ENCODE assay signal across 8 mouse cellular contexts in genomic region chr3:8245195-8245789, GRCm38 (mm10).
DNase-seq lines count a peak whose midpoint lies in the region; ATAC-seq and TF ChIP-seq lines count a peak whose summit lies in the region.
"Not testable (repeated sequence)": the region's sequence is repeated elsewhere in the genome, so short reads cannot be mapped to it uniquely, and the experiment has no call there.

No protein-coding gene starts in this region.

- TF ChIP-seq RAD21 in MEL (IDR thresholded peaks at IDR 0.05; ENCODE audit: low read depth, low read length), result not testable (repeated sequence)

- peak; percentile 97 for DNase-seq in MEL (ENCODE audit: low read depth, low spot score)
- DNase-seq in forebrain, embryonic 10.5 days (ENCODE audit: extremely low spot score, low spot score), result peak; percentile 79
- DNase-seq in heart, postnatal 36 days, result peak; percentile 7 to 20
- peak; percentile 20 to 30 for DNase-seq in kidney, postnatal 4 days
- peak; percentile 75 for DNase-seq in lung, embryonic 14.5 days
- peak; percentile 62 for DNase-seq in retina, embryonic 14.5 days (ENCODE audit: low spot score)
- DNase-seq in thymus, postnatal 0 days (ENCODE audit: low spot score), result peak; percentile 76

- H3K4me2 ChIP-seq in lung, embryonic 14.5 days, result not testable (repeated sequence)

- WGBS in forebrain, embryonic 10.5 days, result 73% methylated on average over 2 of the region's 2 CpGs
- WGBS in lung, embryonic 14.5 days, result 64% methylated on average over 2 of the region's 2 CpGs

- TF ChIP-seq CTCF in MEL (IDR thresholded peaks at IDR 0.05 in 2 of 3, conservative IDR thresholded peaks at IDR 0.05 in 1 of 3; ENCODE audit: control insufficient read depth in 1 of 3, insufficient read depth in 1 of 3, low read depth in 2 of 3, low read length in 3 of 3, poor library complexity in 1 of 3, severe bottlenecking in 1 of 3); lung, embryonic 14.5 days (IDR thresholded peaks at IDR 0.05; ENCODE audit: low read depth): not testable (repeated sequence)

- not testable (repeated sequence) for H3K9me3 ChIP-seq in MEL (replicated peaks; ENCODE audit: insufficient read depth, low read length); forebrain, embryonic 10.5 days; lung, embryonic 14.5 days (ENCODE audit: low read depth, low read length)

- not testable (repeated sequence) for TF ChIP-seq EP300 in MEL (IDR thresholded peaks at IDR 0.05; ENCODE audit: low read depth in 1 of 2, low read length in 2 of 2)

- not testable (repeated sequence) for H3K4me3 ChIP-seq in MEL (ENCODE audit: control insufficient read depth in 1 of 2, insufficient read depth in 1 of 2, low read depth in 2 of 2, low read length in 2 of 2); forebrain, embryonic 10.5 days; lung, embryonic 14.5 days (ENCODE audit: low read depth, low read length)

- H3K9ac ChIP-seq in MEL (ENCODE audit: control insufficient read depth, low read depth, low read length, poor library complexity, severe bottlenecking); lung, embryonic 14.5 days: not testable (repeated sequence)

- H3K79me2 ChIP-seq in MEL (ENCODE audit: control insufficient read depth, insufficient read depth, low read length, poor library complexity), result not testable (repeated sequence)

- ATAC-seq in cerebellum, adult (ENCODE audit: insufficient number of reproducible peaks, low FRiP score, low TSS enrichment), result peak; percentile 96
- not testable (repeated sequence) for ATAC-seq in lung, embryonic 14.5 days (ENCODE audit: insufficient read depth)

- H3K36me3 ChIP-seq in MEL (ENCODE audit: control insufficient read depth in 1 of 2, insufficient read depth in 2 of 2, low read length in 2 of 2); forebrain, embryonic 10.5 days (replicated peaks); lung, embryonic 14.5 days (ENCODE audit: insufficient read depth): not testable (repeated sequence)

- not testable (repeated sequence) for H3K4me1 ChIP-seq in MEL (ENCODE audit: control insufficient read depth in 1 of 2, insufficient read depth in 2 of 2, low read length in 2 of 2); forebrain, embryonic 10.5 days; lung, embryonic 14.5 days (ENCODE audit: insufficient read depth)

- intact Hi-C loops in heart, postnatal 36 days (cut with DNase I), result not testable (repeated sequence)

- TF ChIP-seq POLR2A in MEL (IDR thresholded peaks at IDR 0.05; ENCODE audit: control insufficient read depth in 1 of 2, insufficient read depth in 1 of 2, low read depth in 1 of 2, low read length in 2 of 2, poor library complexity in 1 of 2), result not testable (repeated sequence)

- not testable (repeated sequence) for H3K27me3 ChIP-seq in MEL (ENCODE audit: control insufficient read depth in 1 of 2, insufficient read depth in 2 of 2, low read length in 2 of 2); forebrain, embryonic 10.5 days (ENCODE audit: poor library complexity, severe bottlenecking); lung, embryonic 14.5 days (ENCODE audit: insufficient read depth, low read length)

- H3K27ac ChIP-seq in MEL (ENCODE audit: control insufficient read depth, low read depth, low read length); forebrain, embryonic 10.5 days; lung, embryonic 14.5 days (ENCODE audit: low read depth): not testable (repeated sequence)

TF ChIP-seq in MEL, 35 proteins besides CTCF, POLR2A, EP300 and RAD21:
- TF ChIP-seq ETS1 (IDR thresholded peaks at IDR 0.05; ENCODE audit: low read depth, low read length), result 0 out of 2 replicates have a peak, but pooled peaks have one; percentile 1
- 0 out of 2 replicates have a peak, but pooled peaks have one; percentile 42 for TF ChIP-seq UBTF (IDR thresholded peaks at IDR 0.05; ENCODE audit: borderline replicate concordance, insufficient read depth, low read depth, low read length)
- TF ChIP-seq POLR2AphosphoS5 (IDR thresholded peaks at IDR 0.05; ENCODE audit: borderline replicate concordance, low read depth, low read length), result 0 out of 2 replicates have a peak, but pooled peaks have one; percentile 33

Comparison
In these comparisons a context has a peak if more than half of its experiments do, and no peak if none do; other contexts are left out.
1. DNase-seq: peak in every context shown above with its lines; median percentile 97 in MEL; 79 in forebrain, embryonic 10.5 days; 76 in thymus, postnatal 0 days; 75 in lung, embryonic 14.5 days; 62 in retina, embryonic 14.5 days; 25 in kidney, postnatal 4 days; 14 in heart, postnatal 36 days.